Mouse (Mus musculus): ENCODE results near the gene Morc4. TPM values are rescaled to one million over a fixed set of nuclear protein-coding genes. Genes with fewer than 3 reads are reported as not detected.

Gene Morc4
- polyA plus RNA-seq, 1 experiment from 2014 or later: 16.3 TPM

DNA sequence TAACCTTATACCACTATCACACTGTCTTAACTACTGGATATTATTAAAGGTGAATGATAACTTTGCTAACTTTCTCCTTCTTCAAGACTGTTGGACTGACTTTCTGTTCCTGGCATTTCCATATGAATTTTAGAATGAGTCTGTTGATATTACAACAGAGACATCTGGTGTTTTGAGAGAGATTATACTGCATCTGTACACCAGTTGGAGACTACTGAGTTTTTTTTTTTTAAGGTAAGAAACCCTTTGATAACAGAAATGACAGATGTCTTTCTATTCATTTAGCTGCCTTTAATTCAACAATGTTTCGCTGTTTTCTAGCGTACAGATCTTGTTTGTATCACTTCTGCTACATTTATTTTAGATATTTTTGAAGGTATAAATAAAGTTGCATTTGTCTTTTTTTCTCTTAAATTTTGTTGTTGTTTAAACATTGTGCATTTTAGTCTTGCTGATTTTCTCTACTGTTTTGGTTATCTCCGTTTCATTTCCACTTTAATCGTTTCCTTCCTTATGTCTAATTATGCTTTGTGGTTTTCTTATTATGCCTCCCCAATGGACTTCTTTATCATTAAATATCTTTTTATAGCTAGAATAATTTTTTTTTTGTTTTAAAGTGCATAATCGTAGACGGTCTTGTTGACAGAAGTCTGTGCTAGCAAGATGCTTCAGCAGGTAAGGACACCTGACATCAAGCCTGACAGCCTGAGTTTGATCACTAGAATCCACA lies 42.9 kb downstream of the Morc4 start:
- Histone ChIP-seq H3K4me2 (replicated peaks) (no peak overlapping the region), H3K4me1 (no peaks in the 10 kb centered on the region), H3K27me3 (no peaks in the 10 kb centered on the region; the same call in 1 of the 2 replicates), H3K4me3 (replicated peaks) (no peak overlapping the region), H3K9ac (no peak overlapping the region), H3K9me3 (replicated peaks) (no peaks in the 10 kb centered on the region), H3K27ac (replicated peaks) (no peak overlapping the region), H3K36me3 (0 out of 2 replicates have a peak, but pooled peaks cover 7% of the 10 kb centered on the region)
- no peak for ATAC-seq (ENCODE audit: insufficient number of reproducible peaks, low FRiP score, low TSS enrichment, low read depth)
- 83% methylated on average over 6 of the region's 6 CpGs for WGBS

GRCm38 (mm10) chrX:139826926-139827325 lies 44.6 kb downstream of the Morc4 start:
- Histone ChIP-seq H3K9ac (no peak overlapping the region), H3K4me3 (replicated peaks) (no peak overlapping the region), H3K27ac (replicated peaks) (no peak overlapping the region), H3K9me3 (replicated peaks) (no peaks in the 10 kb centered on the region), H3K36me3 (0 out of 2 replicates have a peak, but pooled peaks cover 7% of the 10 kb centered on the region), H3K27me3 (no peaks in the 10 kb centered on the region; the same call in 1 of the 2 replicates), H3K4me1 (no peaks in the 10 kb centered on the region), H3K4me2 (replicated peaks) (no peak overlapping the region)
- 84% methylated on average over 4 of the region's 4 CpGs for WGBS
- ATAC-seq (ENCODE audit: insufficient number of reproducible peaks, low FRiP score, low TSS enrichment, low read depth): no peak

GRCm38 (mm10) chrX:139825402-139825801 lies 46.1 kb downstream of the Morc4 start:
- no peaks in the 10 kb centered on the region for H3K9me3 ChIP-seq (replicated peaks)
- WGBS: 85% methylated on average over 1 of the region's 1 CpGs
- no peak for ATAC-seq (ENCODE audit: insufficient number of reproducible peaks, low FRiP score, low TSS enrichment, low read depth)

DNA sequence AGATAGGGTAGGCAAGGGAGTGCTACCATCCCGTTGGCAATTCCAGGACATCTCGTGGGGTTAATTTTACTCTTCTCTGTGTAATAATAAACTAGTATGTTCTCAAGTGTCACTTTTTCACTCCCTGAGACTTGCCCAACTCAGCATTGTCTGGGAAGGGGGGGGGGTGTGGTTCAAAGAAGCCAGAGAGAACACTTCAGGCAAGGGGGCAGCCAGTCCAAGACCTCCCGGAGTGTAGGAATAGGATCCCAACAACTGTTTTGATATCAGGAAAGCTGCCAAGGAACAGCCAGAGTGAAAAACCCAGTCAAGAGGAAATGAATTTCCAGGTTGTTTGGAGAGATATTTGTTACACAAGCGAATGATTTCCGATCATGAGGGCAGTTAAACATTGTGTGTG lies 56.3 kb downstream of the Morc4 start:
- 71% methylated on average over 5 of the region's 5 CpGs for WGBS
- H3K9ac ChIP-seq: no peak overlapping the region

More at GRCm38 (mm10) chrX:139825402-139825801, 46.1 kb downstream of the Morc4 start:
- Histone ChIP-seq H3K4me1 (no peaks in the 10 kb centered on the region), H3K27ac (replicated peaks) (no peak overlapping the region), H3K4me3 (replicated peaks) (no peak overlapping the region), H3K9ac (no peak overlapping the region), H3K27me3 (no peaks in the 10 kb centered on the region; the same call in 1 of the 2 replicates), H3K36me3 (0 out of 2 replicates have a peak, but pooled peaks cover 7% of the 10 kb centered on the region), H3K4me2 (replicated peaks) (no peak overlapping the region)

GRCm38 (mm10) chrX:139814018-139814635 lies 57.4 kb downstream of the Morc4 start:
- Histone ChIP-seq H3K36me3 (no peaks in the 10 kb centered on the region), H3K27ac (replicated peaks) (no peak overlapping the region), H3K4me1 (no peaks in the 10 kb centered on the region), H3K9me3 (replicated peaks) (no peaks in the 10 kb centered on the region), H3K4me2 (replicated peaks) (no peak overlapping the region), H3K9ac (no peak overlapping the region), H3K4me3 (replicated peaks) (no peak overlapping the region), H3K27me3 (peaks cover 12% of the 10 kb centered on the region; the same call in 1 of the 2 replicates)
- no peak for ATAC-seq (ENCODE audit: insufficient number of reproducible peaks, low FRiP score, low TSS enrichment, low read depth)
- WGBS: 86% methylated on average over 8 of the region's 8 CpGs

More for the DNA sequence above, 56.3 kb downstream of the Morc4 start:
- 0 out of 2 replicates have a peak, but pooled peaks cover 6% of the 10 kb centered on the region for H3K27me3 ChIP-seq
- H3K4me1 ChIP-seq: no peaks in the 10 kb centered on the region
- ATAC-seq (ENCODE audit: insufficient number of reproducible peaks, low FRiP score, low TSS enrichment, low read depth): no peak
- H3K36me3 ChIP-seq: no peaks in the 10 kb centered on the region
- H3K4me2 ChIP-seq (replicated peaks): no peak overlapping the region
- H3K9me3 ChIP-seq (replicated peaks): no peaks in the 10 kb centered on the region
- no peak overlapping the region for H3K4me3 ChIP-seq (replicated peaks)
- no peak overlapping the region for H3K27ac ChIP-seq (replicated peaks)

DNA sequence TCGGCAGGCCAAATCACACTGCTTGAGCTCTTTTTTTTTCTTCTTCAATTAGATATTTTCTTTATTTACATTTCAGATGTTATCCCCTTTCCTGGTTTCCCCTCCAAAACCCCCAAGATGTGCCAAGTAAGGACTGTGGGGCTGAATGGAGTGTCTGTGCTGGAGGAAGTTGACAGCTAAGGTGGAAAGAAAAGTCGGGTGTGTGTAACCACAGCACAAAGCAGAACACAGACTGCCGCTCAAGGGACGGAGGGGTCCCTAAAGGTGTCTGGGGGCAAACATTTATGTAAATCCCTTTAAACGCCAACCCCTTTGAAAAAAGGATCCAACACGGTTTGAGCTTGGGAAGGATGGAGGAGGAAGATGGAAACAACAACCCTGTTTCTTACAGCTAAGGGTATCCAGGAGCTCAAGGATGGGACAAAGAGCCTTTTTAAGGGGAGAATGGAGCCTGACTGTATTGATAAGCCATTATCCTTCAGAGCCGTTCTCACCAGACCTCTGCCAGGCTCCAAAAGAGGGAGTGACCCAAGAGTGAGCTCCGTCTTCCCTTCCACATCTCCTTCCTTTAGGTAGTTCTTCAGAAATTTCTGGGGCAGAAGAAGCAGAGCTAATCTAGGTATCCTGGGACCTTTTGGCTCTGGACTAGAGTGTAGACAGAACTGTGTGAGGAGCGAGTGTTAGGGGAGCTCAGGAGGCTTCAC lies 58.0 kb downstream of the Morc4 start:
- 74% methylated on average over 9 of the region's 9 CpGs for WGBS
- Histone ChIP-seq H3K9me3 (replicated peaks) (no peaks in the 10 kb centered on the region), H3K4me3 (replicated peaks) (no peak overlapping the region), H3K9ac (no peak overlapping the region), H3K27ac (replicated peaks) (no peak overlapping the region), H3K4me1 (no peaks in the 10 kb centered on the region), H3K36me3 (no peaks in the 10 kb centered on the region), H3K27me3 (peaks cover 12% of the 10 kb centered on the region; the same call in 1 of the 2 replicates), H3K4me2 (replicated peaks) (no peak overlapping the region)
- ATAC-seq (ENCODE audit: insufficient number of reproducible peaks, low FRiP score, low TSS enrichment, low read depth): no peak

GRCm38 (mm10) chrX:139812636-139813298 lies 58.7 kb downstream of the Morc4 start:
- H3K27me3 ChIP-seq: peaks cover 12% of the 10 kb centered on the region; the same call in 1 of the 2 replicates
- H3K4me3 ChIP-seq (replicated peaks): no peak overlapping the region
- no peak overlapping the region for H3K9ac ChIP-seq
- no peaks in the 10 kb centered on the region for H3K36me3 ChIP-seq
- H3K27ac ChIP-seq (replicated peaks): no peak overlapping the region
- 69% methylated on average over 3 of the region's 3 CpGs for WGBS
- no peaks in the 10 kb centered on the region for H3K4me1 ChIP-seq
- no peak overlapping the region for H3K4me2 ChIP-seq (replicated peaks)
- no peak for ATAC-seq (ENCODE audit: insufficient number of reproducible peaks, low FRiP score, low TSS enrichment, low read depth)
- H3K9me3 ChIP-seq (replicated peaks): no peaks in the 10 kb centered on the region

GRCm38 (mm10) chrX:139808501-139808900 lies 63.0 kb downstream of the Morc4 start:
- Histone ChIP-seq H3K4me3 (replicated peaks) (no peak overlapping the region), H3K27ac (replicated peaks) (no peak overlapping the region), H3K9ac (no peak overlapping the region), H3K9me3 (replicated peaks) (no peaks in the 10 kb centered on the region), H3K27me3 (peaks cover 6% of the 10 kb centered on the region; the same call in 1 of the 2 replicates), H3K4me1 (no peaks in the 10 kb centered on the region), H3K4me2 (replicated peaks) (no peak overlapping the region), H3K36me3 (no peaks in the 10 kb centered on the region)
- WGBS: 88% methylated on average over 10 of the region's 10 CpGs
- ATAC-seq (ENCODE audit: insufficient number of reproducible peaks, low FRiP score, low TSS enrichment, low read depth): no peak

- peaks cover 6% of the 10 kb centered on the region; the same call in 1 of the 2 replicates for H3K27me3 ChIP-seq
- ATAC-seq (ENCODE audit: insufficient number of reproducible peaks, low FRiP score, low TSS enrichment, low read depth): no peak
- 57% methylated on average over 4 of the region's 4 CpGs for WGBS
Measured at GRCm38 (mm10) chrX:139808085-139808484, 63.4 kb downstream of the Morc4 start.

GRCm38 (mm10) chrX:139807391-139807790 lies 64.1 kb downstream of the Morc4 start:
- 40% methylated on average over 2 of the region's 2 CpGs for WGBS
- Histone ChIP-seq H3K4me2 (replicated peaks) (no peak overlapping the region), H3K9me3 (replicated peaks) (no peaks in the 10 kb centered on the region), H3K9ac (no peak overlapping the region), H3K27ac (replicated peaks) (no peak overlapping the region), H3K4me1 (no peaks in the 10 kb centered on the region), H3K27me3 (peaks cover 6% of the 10 kb centered on the region; the same call in 1 of the 2 replicates), H3K36me3 (no peaks in the 10 kb centered on the region), H3K4me3 (replicated peaks) (no peak overlapping the region)
- no peak for ATAC-seq (ENCODE audit: insufficient number of reproducible peaks, low FRiP score, low TSS enrichment, low read depth)

More at GRCm38 (mm10) chrX:139808085-139808484, 63.4 kb downstream of the Morc4 start:
- no peaks in the 10 kb centered on the region for H3K4me1 ChIP-seq
- H3K27ac ChIP-seq (replicated peaks): no peak overlapping the region
- H3K4me3 ChIP-seq (replicated peaks): no peak overlapping the region
- no peaks in the 10 kb centered on the region for H3K9me3 ChIP-seq (replicated peaks)
- no peak overlapping the region for H3K4me2 ChIP-seq (replicated peaks)
- no peaks in the 10 kb centered on the region for H3K36me3 ChIP-seq
- H3K9ac ChIP-seq: no peak overlapping the region

Data from embryonic facial prominence, embryonic 15.5 days (tissue).